Mouse (Mus musculus): ENCODE measurements around the gene Hps4. TPM values are rescaled to one million over a fixed set of nuclear protein-coding genes. Genes with fewer than 3 reads are reported as not detected.

Gene Hps4
- polyA plus RNA-seq, 1 experiment from 2014 or later: 36.0 TPM

- H3K27ac ChIP-seq: no peak overlapping the region
- no peak overlapping the region for H3K4me2 ChIP-seq (replicated peaks)
- H3K4me3 ChIP-seq (replicated peaks; ENCODE audit: low read length): no peak overlapping the region
- ATAC-seq (ENCODE audit: low FRiP score): no peak
- 89% methylated on average over 13 of the region's 13 CpGs for WGBS
- DNase-seq (ENCODE audit: low spot score): no peak
- H3K9ac ChIP-seq: no peak overlapping the region
- peaks cover 46% of the 10 kb centered on the region for H3K36me3 ChIP-seq (replicated peaks; ENCODE audit: control insufficient read depth, insufficient read depth)
- H3K27me3 ChIP-seq (ENCODE audit: control insufficient read depth, insufficient read depth, low read length): no peaks in the 10 kb centered on the region
- peaks cover 13% of the 10 kb centered on the region for H3K4me1 ChIP-seq (replicated peaks; ENCODE audit: control insufficient read depth, insufficient read depth, low read length)
- H3K9me3 ChIP-seq (ENCODE audit: control insufficient read depth, low read length): no peaks in the 10 kb centered on the region
Observed at GRCm38 (mm10) chr5:112384805-112385472, 42.1 kb downstream of the Hps4 start.

- H3K4me1 ChIP-seq (replicated peaks; ENCODE audit: control insufficient read depth, insufficient read depth, low read length): peaks cover 21% of the 10 kb centered on the region
- 92% methylated on average over 2 of the region's 2 CpGs for WGBS
- H3K4me2 ChIP-seq (replicated peaks): no peak overlapping the region
- H3K36me3 ChIP-seq (replicated peaks; ENCODE audit: control insufficient read depth, insufficient read depth): peaks cover 56% of the 10 kb centered on the region
- H3K27me3 ChIP-seq (ENCODE audit: control insufficient read depth, insufficient read depth, low read length): no peaks in the 10 kb centered on the region
- ATAC-seq (ENCODE audit: low FRiP score) (no peak), DNase-seq (ENCODE audit: low spot score) (no peak)
- no peak overlapping the region for H3K27ac ChIP-seq
- H3K4me3 ChIP-seq (replicated peaks; ENCODE audit: low read length): no peak overlapping the region
- H3K9me3 ChIP-seq (ENCODE audit: control insufficient read depth, low read length): no peaks in the 10 kb centered on the region
- H3K9ac ChIP-seq: no peak overlapping the region
Observed at GRCm38 (mm10) chr5:112385973-112386372, 43.1 kb downstream of the Hps4 start.

DNA sequence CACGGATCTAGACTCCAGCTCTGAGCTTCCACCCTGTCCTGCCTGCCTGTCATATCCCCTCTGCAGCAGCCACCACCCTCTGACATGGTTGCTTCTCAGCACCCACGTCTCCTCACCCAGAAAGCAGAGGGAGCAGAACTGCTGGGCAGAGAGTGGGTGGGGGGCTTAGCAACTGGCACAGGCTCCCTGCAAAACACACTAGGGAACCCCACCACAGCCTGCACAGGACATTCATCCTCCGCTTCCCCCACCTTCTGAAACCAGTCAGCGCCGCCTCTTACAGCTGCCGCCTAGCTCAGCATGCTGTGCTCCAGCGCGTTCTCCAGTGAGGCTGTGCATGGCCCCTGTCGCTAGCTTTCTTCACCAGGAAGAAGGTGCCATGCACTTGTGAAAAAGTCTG lies 46.5 kb downstream of the Hps4 start:
- peaks cover 44% of the 10 kb centered on the region for H3K4me1 ChIP-seq (replicated peaks; ENCODE audit: control insufficient read depth, insufficient read depth, low read length)
- H3K4me2 ChIP-seq (replicated peaks): peak overlapping the region; percentile 22; the same call in 1 of the 2 replicates
- H3K27ac ChIP-seq: no peak overlapping the region
- no peak for ATAC-seq (ENCODE audit: low FRiP score)
- H3K9ac ChIP-seq: peak overlapping the region; percentile 39; the same call in 1 of the 2 replicates
- peaks cover 61% of the 10 kb centered on the region for H3K36me3 ChIP-seq (replicated peaks; ENCODE audit: control insufficient read depth, insufficient read depth)
- 64% methylated on average over 9 of the region's 9 CpGs for WGBS
- H3K9me3 ChIP-seq (ENCODE audit: control insufficient read depth, low read length): no peaks in the 10 kb centered on the region
- H3K27me3 ChIP-seq (ENCODE audit: control insufficient read depth, insufficient read depth, low read length): no peaks in the 10 kb centered on the region
- H3K4me3 ChIP-seq (replicated peaks; ENCODE audit: low read length): no peak overlapping the region
- DNase-seq (ENCODE audit: low spot score): no peak

- WGBS: 60% methylated on average over 16 of the region's 16 CpGs
- H3K4me2 ChIP-seq (replicated peaks): no peak overlapping the region
- no peak for ATAC-seq (ENCODE audit: low FRiP score)
Observed at GRCm38 (mm10) chr5:112391002-112391401, 48.1 kb downstream of the Hps4 start.

DNA sequence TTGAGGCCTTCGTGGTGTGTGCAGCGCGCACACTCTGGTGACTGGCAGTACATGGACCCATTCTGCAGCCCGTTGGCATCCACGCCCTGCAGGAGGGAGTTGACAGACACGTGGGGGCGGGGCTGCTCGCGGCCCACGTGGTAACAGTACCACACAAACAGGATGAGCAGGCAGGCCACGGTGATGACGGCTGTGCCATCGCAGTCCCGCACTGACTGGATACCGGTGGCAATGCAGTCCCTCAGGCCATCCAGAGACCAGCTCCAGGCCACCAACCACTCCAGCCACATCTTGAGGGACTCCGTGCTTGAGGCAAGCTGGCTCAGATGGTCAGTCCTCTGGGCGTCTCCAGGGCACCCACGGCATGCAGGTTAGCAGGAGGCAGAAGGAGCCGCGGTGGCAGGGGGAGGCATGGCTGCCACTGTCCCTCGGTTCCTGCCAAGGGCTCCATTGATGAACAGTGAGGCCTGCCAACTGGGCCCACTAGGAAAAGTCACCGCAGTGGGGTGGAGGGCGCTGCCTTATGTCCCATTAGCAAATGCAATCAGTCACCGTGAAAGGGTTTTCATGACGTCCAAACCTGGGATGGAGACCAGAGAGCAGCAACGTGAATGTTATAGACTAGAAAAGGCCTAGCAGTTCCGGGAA lies 48.9 kb downstream of the Hps4 start:
- no peak for DNase-seq (ENCODE audit: low spot score)
- no peak overlapping the region for H3K4me3 ChIP-seq (replicated peaks; ENCODE audit: low read length)
- H3K36me3 ChIP-seq (replicated peaks; ENCODE audit: control insufficient read depth, insufficient read depth): peaks cover 36% of the 10 kb centered on the region
- H3K27me3 ChIP-seq (ENCODE audit: control insufficient read depth, insufficient read depth, low read length): no peaks in the 10 kb centered on the region
- no peak overlapping the region for H3K9ac ChIP-seq
- no peak overlapping the region for H3K4me2 ChIP-seq (replicated peaks)
- 67% methylated on average over 27 of the region's 27 CpGs for WGBS
- H3K9me3 ChIP-seq (ENCODE audit: control insufficient read depth, low read length): no peaks in the 10 kb centered on the region
- ATAC-seq (ENCODE audit: low FRiP score): no peak
- peaks cover 48% of the 10 kb centered on the region for H3K4me1 ChIP-seq (replicated peaks; ENCODE audit: control insufficient read depth, insufficient read depth, low read length)
- no peak overlapping the region for H3K27ac ChIP-seq

More at GRCm38 (mm10) chr5:112391002-112391401, 48.1 kb downstream of the Hps4 start:
- Histone ChIP-seq H3K9ac (no peak overlapping the region), H3K36me3 (replicated peaks; ENCODE audit: control insufficient read depth, insufficient read depth) (peaks cover 44% of the 10 kb centered on the region), H3K27me3 (ENCODE audit: control insufficient read depth, insufficient read depth, low read length) (no peaks in the 10 kb centered on the region), H3K27ac (no peak overlapping the region), H3K9me3 (ENCODE audit: control insufficient read depth, low read length) (no peaks in the 10 kb centered on the region), H3K4me3 (replicated peaks; ENCODE audit: low read length) (no peak overlapping the region), H3K4me1 (replicated peaks; ENCODE audit: control insufficient read depth, insufficient read depth, low read length) (peaks cover 48% of the 10 kb centered on the region)
- no peak for DNase-seq (ENCODE audit: low spot score)

DNA sequence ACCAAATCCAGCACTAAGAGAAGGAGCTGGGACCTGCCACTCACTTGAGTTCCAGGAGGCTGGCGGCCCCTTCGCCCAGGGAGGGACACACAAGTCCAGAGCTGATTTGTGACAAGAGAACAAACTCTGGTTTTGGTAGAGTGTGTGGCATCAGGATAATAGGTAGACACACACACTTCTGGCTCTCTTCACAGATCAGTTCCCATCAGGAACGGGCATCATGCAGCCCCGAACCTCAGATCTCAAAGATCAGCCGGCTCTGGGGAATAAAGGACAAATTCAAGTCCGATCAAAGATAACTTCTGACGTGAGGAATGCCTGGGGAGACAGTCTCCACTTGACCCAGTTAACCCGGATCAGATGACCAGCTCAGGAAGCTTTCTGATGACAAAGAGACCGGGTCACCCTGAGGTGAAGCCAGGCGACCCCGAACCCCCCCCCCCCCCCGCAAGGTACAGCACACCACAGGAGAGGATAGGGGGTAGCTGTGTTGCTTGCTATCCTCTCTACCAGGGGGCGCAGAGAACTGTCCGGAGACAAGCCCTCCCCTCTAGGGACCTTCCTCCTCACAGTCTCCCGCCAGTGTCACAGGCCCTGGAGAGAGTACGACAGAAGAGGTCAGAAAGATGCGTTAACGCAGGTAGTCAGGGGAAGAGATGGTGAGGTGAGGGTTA lies 51.0 kb downstream of the Hps4 start:
- Histone ChIP-seq H3K27me3 (ENCODE audit: control insufficient read depth, insufficient read depth, low read length) (no peaks in the 10 kb centered on the region), H3K9me3 (ENCODE audit: control insufficient read depth, low read length) (no peaks in the 10 kb centered on the region), H3K9ac (peak overlapping the region; percentile 79), H3K4me2 (replicated peaks) (peak overlapping the region; percentile 62), H3K27ac (no peak overlapping the region), H3K36me3 (replicated peaks; ENCODE audit: control insufficient read depth, insufficient read depth) (peaks cover 22% of the 10 kb centered on the region), H3K4me1 (replicated peaks; ENCODE audit: control insufficient read depth, insufficient read depth, low read length) (peaks cover 48% of the 10 kb centered on the region), H3K4me3 (replicated peaks; ENCODE audit: low read length) (peak overlapping the region; percentile 69)
- ATAC-seq (ENCODE audit: low FRiP score): peak; percentile 10; the same call in 1 of the 2 replicates
- 10% methylated on average over 18 of the region's 18 CpGs for WGBS
- DNase-seq (ENCODE audit: low spot score): no peak

- ATAC-seq (ENCODE audit: low FRiP score) (peak; percentile 74), DNase-seq (ENCODE audit: low spot score) (no peak)
- Histone ChIP-seq H3K9ac (peak overlapping the region; percentile 79), H3K27me3 (ENCODE audit: control insufficient read depth, insufficient read depth, low read length) (no peaks in the 10 kb centered on the region), H3K4me2 (replicated peaks) (peak overlapping the region; percentile 62), H3K36me3 (replicated peaks; ENCODE audit: control insufficient read depth, insufficient read depth) (peaks cover 20% of the 10 kb centered on the region), H3K27ac (peak overlapping the region; percentile 93), H3K4me1 (replicated peaks; ENCODE audit: control insufficient read depth, insufficient read depth, low read length) (peaks cover 45% of the 10 kb centered on the region), H3K4me3 (replicated peaks; ENCODE audit: low read length) (peak overlapping the region; percentile 69), H3K9me3 (ENCODE audit: control insufficient read depth, low read length) (no peaks in the 10 kb centered on the region)
- 0% methylated on average over 16 of the region's 28 CpGs for WGBS
Observed at GRCm38 (mm10) chr5:112394415-112394763, 51.5 kb downstream of the Hps4 start.

DNA sequence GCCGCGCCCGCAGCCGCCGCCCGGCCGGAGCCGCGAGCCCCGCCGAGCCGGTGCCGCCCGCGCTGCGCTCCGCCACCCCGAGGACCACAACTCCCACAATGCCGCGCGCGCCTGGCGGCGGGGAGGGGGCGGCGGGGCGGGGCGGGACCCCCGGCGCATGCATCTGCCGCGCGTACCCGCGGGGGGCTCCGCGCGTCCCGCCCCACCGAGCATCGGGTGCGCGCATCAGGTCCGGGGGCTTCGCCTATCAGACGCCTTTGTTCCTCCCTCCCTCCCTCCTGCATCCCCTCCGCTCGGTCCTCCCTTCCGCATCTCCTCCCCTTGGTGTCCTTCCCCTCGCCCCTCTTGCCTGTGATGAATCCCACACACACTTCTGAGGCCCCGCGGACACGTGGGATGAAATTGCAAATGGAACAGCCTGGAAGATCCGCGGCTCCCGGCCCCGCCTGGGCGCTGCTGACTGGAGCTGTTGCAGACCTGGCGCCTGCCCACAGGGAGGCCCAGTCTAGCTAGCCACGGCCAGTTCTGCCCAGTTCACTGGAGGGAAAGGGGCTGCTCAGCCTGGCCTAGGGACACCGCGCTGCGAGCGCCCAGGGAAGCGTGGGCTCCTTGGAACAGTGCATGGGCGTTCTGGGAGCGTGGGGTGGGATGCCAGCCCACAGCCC lies 52.0 kb downstream of the Hps4 start, which contains the start of gene Asphd2:
TSS of gene Asphd2 (minus strand) at position 88 of the 665 bp plus-strand sequence.
- Histone ChIP-seq H3K27ac (peak within 1 kb of the TSS; percentile 93), H3K4me3 (replicated peaks; ENCODE audit: low read length) (peak within 1 kb of the TSS; percentile 69), H3K4me1 (replicated peaks; ENCODE audit: control insufficient read depth, insufficient read depth, low read length) (peaks cover 42% of the 10 kb centered on the region), H3K9me3 (ENCODE audit: control insufficient read depth, low read length) (no peaks in the 10 kb centered on the region), H3K27me3 (ENCODE audit: control insufficient read depth, insufficient read depth, low read length) (no peaks in the 10 kb centered on the region), H3K36me3 (replicated peaks; ENCODE audit: control insufficient read depth, insufficient read depth) (peaks cover 19% of the 10 kb centered on the region), H3K9ac (peak within 1 kb of the TSS; percentile 79), H3K4me2 (replicated peaks) (peak within 1 kb of the TSS; percentile 62)
- peak; percentile 87 for DNase-seq (ENCODE audit: low spot score)
- WGBS: 1% methylated on average over 27 of the region's 67 CpGs
- ATAC-seq (ENCODE audit: low FRiP score): peak; percentile 87

GRCm38 (mm10) chr5:112396066-112396465 lies 53.2 kb downstream of the Hps4 start:
- Histone ChIP-seq H3K4me3 (replicated peaks; ENCODE audit: low read length) (no peak overlapping the region), H3K4me1 (replicated peaks; ENCODE audit: control insufficient read depth, insufficient read depth, low read length) (peaks cover 33% of the 10 kb centered on the region), H3K36me3 (replicated peaks; ENCODE audit: control insufficient read depth, insufficient read depth) (peaks cover 7% of the 10 kb centered on the region), H3K9me3 (ENCODE audit: control insufficient read depth, low read length) (no peaks in the 10 kb centered on the region), H3K27ac (no peak overlapping the region), H3K9ac (no peak overlapping the region), H3K4me2 (replicated peaks) (no peak overlapping the region), H3K27me3 (ENCODE audit: control insufficient read depth, insufficient read depth, low read length) (no peaks in the 10 kb centered on the region)
- ATAC-seq (ENCODE audit: low FRiP score) (no peak), DNase-seq (ENCODE audit: low spot score) (no peak)
- 64% methylated on average over 18 of the region's 18 CpGs for WGBS

Data from hindbrain, embryonic 14.5 days (tissue).